Mouse (Mus musculus) liver, postnatal 0 days (tissue): Measurements from ENCODE around the gene Vamp8.

ENCODE experiments used
- CTCF ChIP-seq: sonication (generic); IDR thresholded peaks from 2 replicates; pipeline ENCODE4 v1.5.1; 2016; ENCODE audit warnings: antibody characterized with exemption, low read depth
- EP300 ChIP-seq: IDR thresholded peaks from 2 replicates; pipeline ENCODE4 v1.6.1; 2016; ENCODE audit warnings: antibody characterized with exemption, low read depth, mild to moderate bottlenecking

- no peak for TF ChIP-seq CTCF
- TF ChIP-seq EP300, result no peak
These were observed 20.0 kb upstream of the Vamp8 start for GRCm38 (mm10) chr6:72410518-72410917.
